Mouse (Mus musculus) neural tube, embryonic 13.5 days (tissue): ENCODE results near the gene Nt5c. TPM values are rescaled to one million over a fixed set of nuclear protein-coding genes. Genes with fewer than 3 reads are reported as not detected.
A peak's percentile ranks its signal among the peaks of the same experiment; 100 is the strongest.
"Not testable (repeated sequence)": the region's sequence is repeated elsewhere in the genome, so short reads cannot be mapped to it uniquely, and the experiment has no call there.

ENCODE experiments used
- ATAC-seq: fragments of 200-750 bp; cut with Nextera tagmentation; 2 replicates; pipeline ENCODE4 v1.8.0; 2017; ENCODE audit warnings: low read depth, mild to moderate bottlenecking, moderate TSS enrichment, moderate library complexity
- H3K27ac ChIP-seq: fragments of 300-500 bp; sonication (generic); replicated peaks from 2 replicates; pipeline ENCODE4 v1.5.1; 2015; ENCODE audit warnings: moderate library complexity, mild to moderate bottlenecking, inconsistent platforms
- H3K27me3 ChIP-seq: fragments of 300-500 bp; sonication (generic); 2 replicates; pipeline ENCODE4 v1.6.1; 2015; ENCODE audit warnings: mild to moderate bottlenecking, inconsistent platforms
- H3K36me3 ChIP-seq: fragments of 300-500 bp; sonication (generic); 2 replicates; pipeline ENCODE4 v1.6.1; 2015; ENCODE audit warnings: mild to moderate bottlenecking, inconsistent platforms
- H3K4me1 ChIP-seq: fragments of 300-500 bp; sonication (generic); replicated peaks from 2 replicates; pipeline ENCODE4 v1.6.1; 2015; ENCODE audit warnings: inconsistent platforms
- H3K4me2 ChIP-seq: fragments of 300-500 bp; sonication (generic); 2 replicates; pipeline ENCODE4 v1.6.1; 2015; ENCODE audit warnings: inconsistent platforms, mild to moderate bottlenecking, moderate library complexity
- H3K4me3 ChIP-seq: fragments of 300-500 bp; sonication (generic); 2 replicates; pipeline ENCODE4 v1.5.1; 2015; ENCODE audit warnings: mild to moderate bottlenecking, inconsistent platforms
- H3K9ac ChIP-seq: fragments of 300-500 bp; sonication (generic); 2 replicates; pipeline ENCODE4 v1.6.1; 2015; ENCODE audit warnings: moderate library complexity, mild to moderate bottlenecking, inconsistent platforms
- H3K9me3 ChIP-seq: fragments of 300-500 bp; sonication (generic); 2 replicates; pipeline ENCODE4 v1.6.1; 2016; ENCODE audit warnings: inconsistent platforms
- WGBS: fragments of 180-500 bp; shearing (Covaris S2); methylation state at CpG from one replicate; pipeline ENCODE4 v1.1.7; 2015; 5-methylcytosine and 5-hydroxymethylcytosine counted together
- polyA plus RNA-seq: library from polyadenylated mRNA; unstranded; fragments of >200 nt; fragmentation: Nextera tagmentation; extraction: Ambion mirVana; gene quantifications from 2 replicates; pipeline ENCODE4 v1.2.1, GENCODE M21; 2015

Nt5c gene
- 95.6 and 96.7 TPM in 2 replicates for polyA plus RNA-seq

- under 1% methylated on average over 43 of the region's 43 CpGs for WGBS
- peak within 1 kb of the TSS; percentile 70 for H3K4me3 ChIP-seq
- ATAC-seq = peak; percentile 94
Measured at GRCm38 (mm10) chr11:115491356-115492083, at the start of gene Nt5c. Gene Nt5c (minus strand): TSS chr11:115491862.

GRCm38 (mm10) chr11:115538045-115538444, 46.4 kb upstream of the Nt5c start:
- no peak for ATAC-seq
- Histone ChIP-seq H3K9me3 (no peaks in the 10 kb centered on the region), H3K27ac (no peak overlapping the region), H3K36me3 (peaks cover 13% of the 10 kb centered on the region), H3K4me1 (peaks cover 21% of the 10 kb centered on the region), H3K4me2 (no peak overlapping the region), H3K27me3 (0 out of 2 replicates have a peak, but pooled peaks cover 3% of the 10 kb centered on the region), H3K4me3 (no peak overlapping the region), H3K9ac (no peak overlapping the region)
- WGBS = 67% methylated on average over 2 of the region's 2 CpGs

More at GRCm38 (mm10) chr11:115491356-115492083, at the start of gene Nt5c:
- peak within 1 kb of the TSS; percentile 81 for H3K9ac ChIP-seq
- H3K27ac ChIP-seq = peak within 1 kb of the TSS; percentile 88
- H3K4me2 ChIP-seq = peak within 1 kb of the TSS; percentile 64
- H3K9me3 ChIP-seq = no peaks in the 10 kb centered on the region
- peaks cover 22% of the 10 kb centered on the region for H3K4me1 ChIP-seq
- no peaks in the 10 kb centered on the region for H3K27me3 ChIP-seq
- H3K36me3 ChIP-seq = 0 out of 2 replicates have a peak, but pooled peaks cover 18% of the 10 kb centered on the region

- peak; percentile 22; the same call in 1 of the 2 replicates for ATAC-seq
- peak overlapping the region; percentile 73 for H3K4me2 ChIP-seq
- H3K36me3 ChIP-seq = peaks cover 23% of the 10 kb centered on the region
- peak overlapping the region; percentile 99 for H3K27ac ChIP-seq
- peak overlapping the region; percentile 49; the same call in 1 of the 2 replicates for H3K9ac ChIP-seq
- H3K27me3 ChIP-seq = no peaks in the 10 kb centered on the region
- no peaks in the 10 kb centered on the region for H3K9me3 ChIP-seq
- H3K4me1 ChIP-seq = peaks cover 21% of the 10 kb centered on the region
- H3K4me3 ChIP-seq = peak overlapping the region; percentile 91
- WGBS = 81% methylated on average over 10 of the region's 10 CpGs
Measured at GRCm38 (mm10) chr11:115536856-115537568, 45.4 kb upstream of the Nt5c start.

- peak; percentile 91 for ATAC-seq
- Histone ChIP-seq H3K9ac (peak within 1 kb of the TSS; percentile 94), H3K9me3 (no peaks in the 10 kb centered on the region), H3K4me2 (peak within 1 kb of the TSS; percentile 73), H3K4me3 (peak within 1 kb of the TSS; percentile 91), H3K4me1 (peaks cover 21% of the 10 kb centered on the region), H3K27me3 (no peaks in the 10 kb centered on the region), H3K36me3 (peaks cover 31% of the 10 kb centered on the region), H3K27ac (peak within 1 kb of the TSS; percentile 99)
- WGBS = under 1% methylated on average over 55 of the region's 70 CpGs
Measured at GRCm38 (mm10) chr11:115536038-115536681, 44.5 kb upstream of the Nt5c start, which contains the start of gene Sumo2. Gene Sumo2 (minus strand): TSS chr11:115536276.

GRCm38 (mm10) chr11:115535401-115536037, 43.9 kb upstream of the Nt5c start:
- Histone ChIP-seq H3K4me3 (peak overlapping the region; percentile 91), H3K4me2 (peak overlapping the region; percentile 73), H3K4me1 (peaks cover 21% of the 10 kb centered on the region), H3K9me3 (no peaks in the 10 kb centered on the region), H3K36me3 (peaks cover 33% of the 10 kb centered on the region), H3K27ac (peak overlapping the region; percentile 99), H3K27me3 (no peaks in the 10 kb centered on the region), H3K9ac (peak overlapping the region; percentile 94)
- WGBS = under 1% methylated on average over 73 of the region's 84 CpGs
- ATAC-seq = peak; percentile 80

GRCm38 (mm10) chr11:115534759-115535371, 43.2 kb upstream of the Nt5c start:
- H3K4me3 ChIP-seq = peak overlapping the region; percentile 91
- ATAC-seq = no peak
- 9% methylated on average over 11 of the region's 11 CpGs for WGBS
- H3K27ac ChIP-seq = peak overlapping the region; percentile 99
- peak overlapping the region; percentile 94 for H3K9ac ChIP-seq
- H3K9me3 ChIP-seq = no peaks in the 10 kb centered on the region
- peak overlapping the region; percentile 73 for H3K4me2 ChIP-seq
- peaks cover 39% of the 10 kb centered on the region for H3K36me3 ChIP-seq
- peaks cover 21% of the 10 kb centered on the region for H3K4me1 ChIP-seq
- no peaks in the 10 kb centered on the region for H3K27me3 ChIP-seq

GRCm38 (mm10) chr11:115526446-115526845, 34.8 kb upstream of the Nt5c start:
- H3K9ac ChIP-seq, H3K27me3 ChIP-seq, H3K4me3 ChIP-seq, H3K9me3 ChIP-seq, ATAC-seq, H3K4me1 ChIP-seq, H3K27ac ChIP-seq, H3K4me2 ChIP-seq: not testable (repeated sequence)
- H3K36me3 ChIP-seq = peaks cover 85% of the 10 kb centered on the region
- WGBS = 88% methylated on average over 3 of the region's 3 CpGs

- Histone ChIP-seq H3K4me2 (no peak overlapping the region), H3K36me3 (peaks cover 56% of the 10 kb centered on the region), H3K27me3 (no peaks in the 10 kb centered on the region), H3K9ac (no peak overlapping the region), H3K9me3 (no peaks in the 10 kb centered on the region), H3K4me3 (no peak overlapping the region), H3K4me1 (no peaks in the 10 kb centered on the region), H3K27ac (no peak overlapping the region)
- 66% methylated on average over 2 of the region's 2 CpGs for WGBS
- no peak for ATAC-seq
Measured at GRCm38 (mm10) chr11:115522703-115523102, 31.0 kb upstream of the Nt5c start.

- no peak overlapping the region for H3K4me2 ChIP-seq
- 92% methylated on average over 2 of the region's 2 CpGs for WGBS
- no peak overlapping the region for H3K9ac ChIP-seq
- H3K27me3 ChIP-seq = no peaks in the 10 kb centered on the region
- no peak overlapping the region for H3K4me3 ChIP-seq
- H3K4me1 ChIP-seq = no peaks in the 10 kb centered on the region
- no peaks in the 10 kb centered on the region for H3K9me3 ChIP-seq
- no peak for ATAC-seq
- H3K27ac ChIP-seq = no peak overlapping the region
- H3K36me3 ChIP-seq = peaks cover 51% of the 10 kb centered on the region
Measured at GRCm38 (mm10) chr11:115522238-115522637, 30.6 kb upstream of the Nt5c start.

- no peaks in the 10 kb centered on the region for H3K4me1 ChIP-seq
- H3K9ac ChIP-seq = no peak overlapping the region
- peaks cover 39% of the 10 kb centered on the region for H3K36me3 ChIP-seq
- H3K27ac ChIP-seq = no peak overlapping the region
- WGBS = 84% methylated on average over 4 of the region's 4 CpGs
- no peaks in the 10 kb centered on the region for H3K9me3 ChIP-seq
- no peak overlapping the region for H3K4me3 ChIP-seq
- ATAC-seq = no peak
- H3K4me2 ChIP-seq = no peak overlapping the region
- no peaks in the 10 kb centered on the region for H3K27me3 ChIP-seq
Measured at GRCm38 (mm10) chr11:115521080-115521479, 29.4 kb upstream of the Nt5c start.

GRCm38 (mm10) chr11:115520218-115520617, 28.6 kb upstream of the Nt5c start:
- Histone ChIP-seq H3K9me3 (no peaks in the 10 kb centered on the region), H3K27me3 (no peaks in the 10 kb centered on the region), H3K27ac (no peak overlapping the region), H3K4me2 (no peak overlapping the region), H3K4me3 (no peak overlapping the region), H3K9ac (no peak overlapping the region), H3K36me3 (peaks cover 31% of the 10 kb centered on the region), H3K4me1 (no peaks in the 10 kb centered on the region)
- 77% methylated on average over 2 of the region's 2 CpGs for WGBS
- ATAC-seq = no peak
